Mouse (Mus musculus) spleen, adult 2 months (tissue): ENCODE measurements around the gene Ppat. TPM values are rescaled to one million over a fixed set of nuclear protein-coding genes. Genes with fewer than 3 reads are reported as not detected.

ENCODE experiments used
- DNase-seq, 2 experiments: peaks; one replicate each; pipeline versions ENCODE4 v3.0.0 to v3.0.0-alpha.2; 2012 to 2021; ENCODE audit warnings: low spot score in 2 of 2, low read depth in 1 of 2
- H3K27ac ChIP-seq: fragments of 200-500 bp; 2 replicates; pipeline ENCODE4 v1.5.1; 2012; ENCODE audit warnings: low read length, inconsistent platforms; ENCODE audit not compliant: insufficient read depth
- H3K27me3 ChIP-seq: fragments of 200-500 bp; 2 replicates; pipeline ENCODE4 v1.6.1; 2012; ENCODE audit warnings: mild to moderate bottlenecking, moderate library complexity, low read length, inconsistent platforms; ENCODE audit not compliant: control insufficient read depth, insufficient read depth
- H3K36me3 ChIP-seq: fragments of 200-500 bp; 2 replicates; pipeline ENCODE4 v1.6.1; 2012; ENCODE audit warnings: mild to moderate bottlenecking, low read length, inconsistent platforms; ENCODE audit not compliant: control insufficient read depth, insufficient read depth
- H3K4me1 ChIP-seq: fragments of 200-500 bp; 2 replicates; pipeline ENCODE4 v1.6.1; 2011; ENCODE audit warnings: inconsistent platforms; ENCODE audit not compliant: control insufficient read depth, insufficient read depth, insufficient read length
- H3K4me3 ChIP-seq: fragments of 200-500 bp; 2 replicates; pipeline ENCODE4 v1.5.1; 2011; ENCODE audit warnings: mild to moderate bottlenecking, inconsistent platforms; ENCODE audit not compliant: insufficient read depth, insufficient read length; ENCODE audit errors: extremely low read depth
- CTCF ChIP-seq: fragments of 200-500 bp; IDR thresholded peaks from 2 replicates; pipeline ENCODE4 v1.5.1; 2011; ENCODE audit warnings: mild to moderate bottlenecking, inconsistent platforms; ENCODE audit not compliant: insufficient read depth, insufficient read length, insufficient replicate concordance; ENCODE audit errors: extremely low read depth
- POLR2A ChIP-seq: fragments of 200-500 bp; IDR thresholded peaks from 2 replicates; pipeline ENCODE4 v1.6.1; 2011; ENCODE audit warnings: low read depth, low read length, inconsistent platforms
- WGBS: fragments of 180-500 bp; shearing (Covaris S2); methylation state at CpG from one replicate; pipeline ENCODE4 v1.1.7; 2018; 5-methylcytosine and 5-hydroxymethylcytosine counted together
- polyA plus RNA-seq: library from polyadenylated mRNA; depleted of rRNA; stranded (reverse); fragments of >200 nt; gene quantifications from 2 replicates; pipeline ENCODE4 v1.2.3, GENCODE M21; 2012

Ppat gene
- polyA plus RNA-seq, 1 experiment, result 5.1 TPM

- 80% methylated on average over 3 of the region's 3 CpGs for WGBS
- H3K36me3 ChIP-seq, result peaks cover 6% of the 10 kb centered on the region
Measured at GRCm38 (mm10) chr5:76910807-76911206, 40.6 kb downstream of the Ppat start.

DNA sequence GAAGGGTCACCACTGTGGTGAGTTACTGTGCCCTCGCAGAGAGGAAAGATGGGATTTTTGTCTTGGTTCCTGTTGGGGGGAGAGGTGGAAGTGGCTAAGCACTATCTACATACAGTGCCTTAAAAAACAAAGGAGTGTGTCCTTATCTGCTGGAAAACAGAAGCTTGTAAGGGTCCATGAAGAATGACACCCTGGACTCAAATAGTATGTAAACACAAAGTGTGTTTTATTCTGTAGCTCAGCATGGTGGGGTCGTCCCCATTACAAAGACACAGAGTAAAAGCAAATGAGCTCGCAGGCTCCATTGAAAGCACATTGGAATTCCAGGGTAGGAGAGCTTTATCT, 45.3 kb downstream of the Ppat start:
- no peak for DNase-seq
- no peaks in the 10 kb centered on the region for H3K4me1 ChIP-seq
- peak overlapping the region; percentile 74; the same call in 1 of the 2 replicates for H3K4me3 ChIP-seq
- TF ChIP-seq CTCF (no peak), POLR2A (no peak)
- H3K36me3 ChIP-seq, result no peaks in the 10 kb centered on the region
- no peak overlapping the region for H3K27ac ChIP-seq
- H3K27me3 ChIP-seq, result no peaks in the 10 kb centered on the region
- WGBS, result 43% methylated on average over 3 of the region's 3 CpGs

More at GRCm38 (mm10) chr5:76910807-76911206, 40.6 kb downstream of the Ppat start:
- H3K27ac ChIP-seq, result no peak overlapping the region
- no peaks in the 10 kb centered on the region for H3K4me1 ChIP-seq
- H3K27me3 ChIP-seq, result no peaks in the 10 kb centered on the region
- TF ChIP-seq POLR2A (no peak), CTCF (no peak)
- no peak overlapping the region for H3K4me3 ChIP-seq
- DNase-seq, result no peak

DNA sequence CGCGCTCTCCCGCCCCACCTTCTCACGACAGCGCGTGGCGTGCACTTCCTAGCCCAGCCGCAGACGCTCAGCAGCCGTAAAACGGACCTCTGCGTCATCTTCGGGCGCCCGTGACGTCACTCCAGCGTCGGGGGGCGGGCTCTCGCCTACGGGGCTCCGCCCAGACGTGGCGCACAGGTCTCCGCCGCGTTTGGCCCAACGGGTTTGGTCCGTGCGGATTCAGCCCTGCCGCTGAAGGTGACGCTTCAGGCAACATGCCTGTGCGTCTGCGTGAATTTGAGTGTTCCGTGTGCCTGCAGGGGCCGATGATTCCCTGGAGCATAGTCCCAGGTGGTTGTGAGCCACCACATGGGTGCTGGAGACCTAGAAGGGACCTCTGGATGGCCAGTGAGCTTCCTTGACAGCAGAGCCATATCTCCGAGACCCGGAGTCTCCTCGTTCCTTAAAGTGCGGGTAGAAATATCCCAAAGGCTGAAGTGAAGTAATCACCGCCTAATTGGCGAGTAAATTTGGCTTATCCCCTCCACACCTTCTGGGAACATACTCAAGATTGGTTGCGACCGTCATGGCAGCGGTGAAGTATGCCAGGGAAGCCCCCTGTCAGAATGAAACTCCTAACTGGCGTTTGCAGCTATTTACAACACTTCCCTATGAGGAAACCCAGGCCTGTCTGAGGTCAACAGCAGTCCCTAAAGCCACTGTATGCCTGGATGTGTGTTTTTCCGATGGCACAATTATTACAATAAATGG, 45.8 kb downstream of the Ppat start, which contains the start of gene Aasdh:
TSS of gene Aasdh (minus strand) at position 110 of the 750 bp plus-strand sequence.
- no peaks in the 10 kb centered on the region for H3K27me3 ChIP-seq
- no peaks in the 10 kb centered on the region for H3K36me3 ChIP-seq
- peak; percentile 17; the same call in 1 of the 2 replicates for TF ChIP-seq CTCF
- TF ChIP-seq POLR2A, result peak; percentile 90
- H3K4me1 ChIP-seq, result no peaks in the 10 kb centered on the region
- DNase-seq, result peak; percentile 90 to 93
- peak within 1 kb of the TSS; percentile 74 for H3K4me3 ChIP-seq
- WGBS, result under 1% methylated on average over 47 of the region's 47 CpGs
- H3K27ac ChIP-seq, result peak within 1 kb of the TSS; percentile 92

GRCm38 (mm10) chr5:76904713-76905404, 46.5 kb downstream of the Ppat start:
- Histone ChIP-seq H3K27ac (peak overlapping the region; percentile 82), H3K27me3 (no peaks in the 10 kb centered on the region), H3K4me3 (peak overlapping the region; percentile 74), H3K4me1 (no peaks in the 10 kb centered on the region), H3K36me3 (no peaks in the 10 kb centered on the region)
- TF ChIP-seq CTCF (no peak), POLR2A (no peak)
- DNase-seq, result peak in 1 of 2 experiments; percentile 9
- WGBS, result under 1% methylated on average over 19 of the region's 19 CpGs

DNA sequence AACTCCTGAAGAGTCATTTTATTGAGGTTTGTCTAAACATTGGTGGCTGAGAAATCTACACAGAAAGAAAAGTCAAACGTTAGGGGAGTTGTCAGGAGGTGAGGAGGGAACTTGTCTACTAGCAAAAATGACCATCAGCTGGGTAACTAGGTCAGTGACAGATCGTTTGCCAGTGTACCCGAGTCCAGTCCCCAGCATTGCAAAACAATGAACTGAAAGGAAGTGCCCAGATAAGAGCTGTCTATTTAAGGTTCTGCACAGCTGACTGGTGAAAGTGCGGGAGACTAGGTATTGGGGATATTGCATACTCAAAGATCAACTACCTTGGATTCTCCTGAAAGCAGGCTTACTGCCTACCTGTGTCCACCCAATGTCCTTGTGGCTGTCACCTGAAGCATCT, 49.2 kb downstream of the Ppat start:
- H3K27me3 ChIP-seq, result no peaks in the 10 kb centered on the region
- H3K4me3 ChIP-seq, result no peak overlapping the region
- 82% methylated on average over 4 of the region's 4 CpGs for WGBS
- no peaks in the 10 kb centered on the region for H3K36me3 ChIP-seq
- DNase-seq, result no peak
- no peaks in the 10 kb centered on the region for H3K4me1 ChIP-seq
- H3K27ac ChIP-seq, result no peak overlapping the region
- TF ChIP-seq CTCF, result no peak
- TF ChIP-seq POLR2A, result no peak

- 48% methylated on average over 2 of the region's 2 CpGs for WGBS
- Histone ChIP-seq H3K4me1 (no peaks in the 10 kb centered on the region; the same call in 1 of the 2 replicates), H3K27ac (no peak overlapping the region), H3K36me3 (peaks cover 8% of the 10 kb centered on the region), H3K4me3 (no peak overlapping the region), H3K27me3 (no peaks in the 10 kb centered on the region)
- TF ChIP-seq POLR2A, result no peak
- TF ChIP-seq CTCF, result no peak
- no peak for DNase-seq
Measured at GRCm38 (mm10) chr5:76893084-76893483, 58.3 kb downstream of the Ppat start.
